Mouse (Mus musculus): Measurements from ENCODE around the gene Sipa1l1. TPM values are rescaled to one million over a fixed set of nuclear protein-coding genes. Genes with fewer than 3 reads are reported as not detected.

The Sipa1l1 gene
- total RNA-seq, 1 experiment = 31.8 TPM

- in situ Hi-C loops (cut with MboI; ENCODE audit: low sequenced_read_pairs in 2 of 2, unreplicated experiment in 2 of 2) = no loop called here
- no peaks in the 10 kb centered on the region for H3K9me3 ChIP-seq (ENCODE audit: control insufficient read depth, insufficient read depth, low read depth, low read length)
- TF ChIP-seq HCFC1 (IDR thresholded peaks at IDR 0.05; ENCODE audit: borderline replicate concordance, insufficient read depth, low read length) = no peak
- TF ChIP-seq ZNF384 (IDR thresholded peaks at IDR 0.05; ENCODE audit: low read depth, low read length) = no peak
- TF ChIP-seq MAFK (IDR thresholded peaks at IDR 0.05; ENCODE audit: insufficient read depth, low read depth, low read length) = no peak
- no peak for TF ChIP-seq CHD2 (IDR thresholded peaks at IDR 0.05; ENCODE audit: low read depth, low read length)
- no peak for TF ChIP-seq ZC3H11A (IDR thresholded peaks at IDR 0.05; ENCODE audit: borderline replicate concordance, low read depth, low read length)
- no peak for DNase-seq (ENCODE audit: low read depth, low spot score)
- no peak overlapping the region for H3K9ac ChIP-seq (ENCODE audit: insufficient read depth, low read depth, low read length, poor library complexity, severe bottlenecking)
- H3K4me1 ChIP-seq (ENCODE audit: control insufficient read depth in 2 of 2, insufficient read depth in 2 of 2, low read length in 2 of 2, poor library complexity in 1 of 2) = peaks cover 2 to 9% of the 10 kb centered on the region in 2 experiments
- H3K4me3 ChIP-seq (ENCODE audit: insufficient read depth in 1 of 2, low read depth in 1 of 2, low read length in 2 of 2, poor library complexity in 1 of 2, severe bottlenecking in 1 of 2) = no peak overlapping the region
- no peaks in the 10 kb centered on the region for H3K36me3 ChIP-seq (ENCODE audit: control insufficient read depth, insufficient read depth, low read length, poor library complexity, severe bottlenecking)
- no peak overlapping the region for H3K27ac ChIP-seq (ENCODE audit: insufficient read depth, low read depth, low read length, poor library complexity, severe bottlenecking)
Measured at GRCm38 (mm10) chr12:82319436-82320131, 150.5 kb downstream of the Sipa1l1 start.

DNA sequence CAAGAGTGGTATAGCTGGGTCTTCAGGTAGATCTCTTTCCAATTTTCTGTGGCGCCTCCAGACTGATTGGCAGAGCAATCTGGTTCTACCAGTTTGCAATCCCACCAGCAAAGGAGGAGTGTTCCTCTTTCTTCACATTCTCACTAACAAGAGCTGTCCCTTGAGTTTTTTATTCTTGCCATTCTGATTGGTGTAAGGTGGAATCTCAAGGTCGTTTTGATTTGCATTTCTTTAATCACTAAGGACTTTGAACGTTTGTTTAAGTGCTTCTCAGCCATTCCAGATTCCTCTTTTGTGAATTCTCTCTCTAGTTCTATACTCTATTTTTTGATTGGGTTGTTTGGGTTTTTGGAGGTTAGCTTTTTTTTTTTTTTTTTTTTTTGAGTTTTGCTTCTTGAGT, 151.1 kb downstream of the Sipa1l1 start:
- peaks cover 2 to 12% of the 10 kb centered on the region in 2 experiments for H3K4me1 ChIP-seq (ENCODE audit: control insufficient read depth in 2 of 2, insufficient read depth in 2 of 2, low read length in 2 of 2, poor library complexity in 1 of 2)
- H3K9me3 ChIP-seq (ENCODE audit: control insufficient read depth, insufficient read depth, low read depth, low read length) = no peaks in the 10 kb centered on the region
- H3K4me3 ChIP-seq (ENCODE audit: insufficient read depth in 1 of 2, low read depth in 1 of 2, low read length in 2 of 2, poor library complexity in 1 of 2, severe bottlenecking in 1 of 2) = no peak overlapping the region
- H3K36me3 ChIP-seq (ENCODE audit: control insufficient read depth, insufficient read depth, low read length, poor library complexity, severe bottlenecking) = no peaks in the 10 kb centered on the region
- no peak overlapping the region for H3K27ac ChIP-seq (ENCODE audit: insufficient read depth, low read depth, low read length, poor library complexity, severe bottlenecking)
- TF ChIP-seq HCFC1 (IDR thresholded peaks at IDR 0.05; ENCODE audit: borderline replicate concordance, insufficient read depth, low read length) (no peak), MAFK (IDR thresholded peaks at IDR 0.05; ENCODE audit: insufficient read depth, low read depth, low read length) (no peak), ZC3H11A (IDR thresholded peaks at IDR 0.05; ENCODE audit: borderline replicate concordance, low read depth, low read length) (no peak), ZNF384 (IDR thresholded peaks at IDR 0.05; ENCODE audit: low read depth, low read length) (no peak), CHD2 (IDR thresholded peaks at IDR 0.05; ENCODE audit: low read depth, low read length) (no peak)
- no peak for DNase-seq (ENCODE audit: low read depth, low spot score)
- in situ Hi-C loops (cut with MboI; ENCODE audit: low sequenced_read_pairs in 2 of 2, unreplicated experiment in 2 of 2) = no loop called here
- H3K9ac ChIP-seq (ENCODE audit: insufficient read depth, low read depth, low read length, poor library complexity, severe bottlenecking) = no peak overlapping the region

DNA sequence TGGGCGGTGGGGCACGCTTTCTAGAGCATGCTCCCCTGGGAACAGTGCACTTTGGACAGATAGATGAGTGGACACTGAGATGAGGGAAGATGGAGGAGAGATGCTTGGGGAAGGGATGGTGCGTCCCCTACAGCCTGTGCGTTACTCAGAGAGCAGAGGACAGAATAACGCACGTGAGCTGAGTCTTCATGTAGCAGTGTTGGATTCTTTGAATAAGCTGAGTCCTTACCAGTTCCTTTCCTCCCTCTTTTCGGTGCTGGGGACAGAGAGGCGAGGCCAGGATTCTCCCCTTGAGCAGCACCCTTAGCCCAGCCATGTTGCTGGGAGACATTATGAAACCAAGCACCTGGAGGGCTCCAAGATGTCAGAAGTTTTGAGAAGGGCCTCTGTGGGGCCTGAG, 152.3 kb downstream of the Sipa1l1 start:
- TF ChIP-seq ZNF384 (IDR thresholded peaks at IDR 0.05; ENCODE audit: low read depth, low read length) (no peak), ZC3H11A (IDR thresholded peaks at IDR 0.05; ENCODE audit: borderline replicate concordance, low read depth, low read length) (no peak), HCFC1 (IDR thresholded peaks at IDR 0.05; ENCODE audit: borderline replicate concordance, insufficient read depth, low read length) (no peak), MAFK (IDR thresholded peaks at IDR 0.05; ENCODE audit: insufficient read depth, low read depth, low read length) (no peak), CHD2 (IDR thresholded peaks at IDR 0.05; ENCODE audit: low read depth, low read length) (no peak)
- Histone ChIP-seq H3K4me3 (ENCODE audit: insufficient read depth in 1 of 2, low read depth in 1 of 2, low read length in 2 of 2, poor library complexity in 1 of 2, severe bottlenecking in 1 of 2) (no peak overlapping the region), H3K27ac (ENCODE audit: insufficient read depth, low read depth, low read length, poor library complexity, severe bottlenecking) (no peak overlapping the region), H3K4me1 (ENCODE audit: control insufficient read depth in 2 of 2, insufficient read depth in 2 of 2, low read length in 2 of 2, poor library complexity in 1 of 2) (peaks cover 2 to 12% of the 10 kb centered on the region in 2 experiments), H3K36me3 (ENCODE audit: control insufficient read depth, insufficient read depth, low read length, poor library complexity, severe bottlenecking) (no peaks in the 10 kb centered on the region), H3K9me3 (ENCODE audit: control insufficient read depth, insufficient read depth, low read depth, low read length) (no peaks in the 10 kb centered on the region), H3K9ac (ENCODE audit: insufficient read depth, low read depth, low read length, poor library complexity, severe bottlenecking) (no peak overlapping the region)
- DNase-seq (ENCODE audit: low read depth, low spot score) = no peak
- in situ Hi-C loops (cut with MboI; ENCODE audit: low sequenced_read_pairs in 2 of 2, unreplicated experiment in 2 of 2) = no loop called here

GRCm38 (mm10) chr12:82321855-82322254, 152.7 kb downstream of the Sipa1l1 start:
- no peak for TF ChIP-seq ZC3H11A (IDR thresholded peaks at IDR 0.05; ENCODE audit: borderline replicate concordance, low read depth, low read length)
- TF ChIP-seq MAFK (IDR thresholded peaks at IDR 0.05; ENCODE audit: insufficient read depth, low read depth, low read length) = no peak
- TF ChIP-seq CHD2 (IDR thresholded peaks at IDR 0.05; ENCODE audit: low read depth, low read length) = no peak
- no peak for TF ChIP-seq HCFC1 (IDR thresholded peaks at IDR 0.05; ENCODE audit: borderline replicate concordance, insufficient read depth, low read length)
- TF ChIP-seq ZNF384 (IDR thresholded peaks at IDR 0.05; ENCODE audit: low read depth, low read length) = no peak
- Histone ChIP-seq H3K4me1 (ENCODE audit: control insufficient read depth in 2 of 2, insufficient read depth in 2 of 2, low read length in 2 of 2, poor library complexity in 1 of 2) (peaks cover 2 to 12% of the 10 kb centered on the region in 2 experiments), H3K36me3 (ENCODE audit: control insufficient read depth, insufficient read depth, low read length, poor library complexity, severe bottlenecking) (no peaks in the 10 kb centered on the region), H3K4me3 (ENCODE audit: insufficient read depth in 1 of 2, low read depth in 1 of 2, low read length in 2 of 2, poor library complexity in 1 of 2, severe bottlenecking in 1 of 2) (no peak overlapping the region), H3K9ac (ENCODE audit: insufficient read depth, low read depth, low read length, poor library complexity, severe bottlenecking) (no peak overlapping the region), H3K9me3 (ENCODE audit: control insufficient read depth, insufficient read depth, low read depth, low read length) (no peaks in the 10 kb centered on the region), H3K27ac (ENCODE audit: insufficient read depth, low read depth, low read length, poor library complexity, severe bottlenecking) (no peak overlapping the region)
- no peak for DNase-seq (ENCODE audit: low read depth, low spot score)
- in situ Hi-C loops (cut with MboI; ENCODE audit: low sequenced_read_pairs in 2 of 2, unreplicated experiment in 2 of 2) = no loop called here

Data from ES-E14 (cell line).